Mouse (Mus musculus) liver, embryonic 15.5 days (tissue): ENCODE measurements around the gene Lsg1. TPM values are rescaled to one million over a fixed set of nuclear protein-coding genes. Genes with fewer than 3 reads are reported as not detected.

ENCODE experiments used
- ATAC-seq: fragments of 200-750 bp; cut with Nextera tagmentation; 2 replicates; pipeline ENCODE4 v1.8.0; 2017; ENCODE audit warnings: moderate number of reproducible peaks, mild to moderate bottlenecking, moderate library complexity; ENCODE audit not compliant: insufficient read depth
- H3K27ac ChIP-seq: fragments of 300-500 bp; sonication (generic); replicated peaks from 2 replicates; pipeline ENCODE4 v1.5.1; 2015; ENCODE audit warnings: mild to moderate bottlenecking, inconsistent platforms
- H3K27me3 ChIP-seq: fragments of 300-500 bp; sonication (generic); 2 replicates; pipeline ENCODE4 v1.6.1; 2015; ENCODE audit warnings: mild to moderate bottlenecking, inconsistent platforms
- H3K36me3 ChIP-seq: fragments of 300-500 bp; sonication (generic); replicated peaks from 2 replicates; pipeline ENCODE4 v1.6.1; 2015; ENCODE audit warnings: moderate library complexity, mild to moderate bottlenecking, inconsistent platforms
- H3K4me1 ChIP-seq: fragments of 300-500 bp; sonication (generic); replicated peaks from 2 replicates; pipeline ENCODE4 v1.6.1; 2015; ENCODE audit warnings: inconsistent platforms
- H3K4me2 ChIP-seq: fragments of 300-500 bp; sonication (generic); 2 replicates; pipeline ENCODE4 v1.6.1; 2015; ENCODE audit warnings: moderate library complexity, mild to moderate bottlenecking, inconsistent platforms
- H3K4me3 ChIP-seq: fragments of 300-500 bp; sonication (generic); replicated peaks from 2 replicates; pipeline ENCODE4 v1.5.1; 2015; ENCODE audit warnings: mild to moderate bottlenecking, inconsistent platforms
- H3K9ac ChIP-seq: fragments of 300-500 bp; sonication (generic); 2 replicates; pipeline ENCODE4 v1.6.1; 2015; ENCODE audit warnings: moderate library complexity, mild to moderate bottlenecking, inconsistent platforms
- H3K9me3 ChIP-seq: fragments of 300-500 bp; sonication (generic); replicated peaks from 2 replicates; pipeline ENCODE4 v1.6.1; 2016; ENCODE audit warnings: inconsistent platforms
- WGBS: fragments of 180-500 bp; shearing (Covaris S2); methylation state at CpG from one replicate; pipeline ENCODE4 v1.1.7; 2015; ENCODE audit warnings: mixed read lengths; ENCODE audit not compliant: insufficient replicate concordance; 5-methylcytosine and 5-hydroxymethylcytosine counted together
- polyA plus RNA-seq: library from polyadenylated mRNA; unstranded; fragments of >200 nt; fragmentation: Nextera tagmentation; extraction: Ambion mirVana; gene quantifications from 2 replicates; pipeline ENCODE4 v1.2.1, GENCODE M21; 2015

Gene Lsg1
- polyA plus RNA-seq, 1 experiment from 2014 or later, result 20.6 TPM

GRCm38 (mm10) chr16:30513050-30514024 is 74.1 kb downstream of the Lsg1 start:
- Histone ChIP-seq H3K36me3 (no peaks in the 10 kb centered on the region), H3K4me1 (peaks cover 43% of the 10 kb centered on the region), H3K4me2 (no peak overlapping the region), H3K9me3 (no peaks in the 10 kb centered on the region), H3K4me3 (no peak overlapping the region), H3K27me3 (no peaks in the 10 kb centered on the region), H3K27ac (no peak overlapping the region), H3K9ac (no peak overlapping the region)
- 73% methylated on average over 20 of the region's 20 CpGs for WGBS
- no peak for ATAC-seq

- Histone ChIP-seq H3K9me3 (no peaks in the 10 kb centered on the region), H3K4me2 (peak overlapping the region; percentile 75), H3K4me1 (peaks cover 40% of the 10 kb centered on the region), H3K9ac (peak overlapping the region; percentile 16; the same call in 1 of the 2 replicates), H3K4me3 (0 out of 2 replicates have a peak overlapping the region, but pooled peaks have one; percentile 0), H3K36me3 (no peaks in the 10 kb centered on the region), H3K27me3 (no peaks in the 10 kb centered on the region), H3K27ac (peak overlapping the region; percentile 57; the same call in 1 of the 2 replicates)
- ATAC-seq, result peak; percentile 24; the same call in 1 of the 2 replicates
- whole genome bisulfite sequencing, result 44% methylated on average over 8 of the region's 8 CpGs
Observed at GRCm38 (mm10) chr16:30512375-30513049, 74.9 kb downstream of the Lsg1 start.

- Histone ChIP-seq H3K9me3 (no peaks in the 10 kb centered on the region), H3K4me3 (peak overlapping the region; percentile 80), H3K27ac (peak overlapping the region; percentile 84), H3K9ac (peak overlapping the region; percentile 83), H3K4me2 (peak overlapping the region; percentile 75), H3K4me1 (peaks cover 40% of the 10 kb centered on the region), H3K36me3 (no peaks in the 10 kb centered on the region), H3K27me3 (no peaks in the 10 kb centered on the region)
- ATAC-seq, result no peak
- WGBS, result 57% methylated on average over 13 of the region's 13 CpGs
Observed at GRCm38 (mm10) chr16:30511563-30512340, 75.6 kb downstream of the Lsg1 start.

GRCm38 (mm10) chr16:30510504-30511451 is 76.6 kb downstream of the Lsg1 start:
- peak overlapping the region; percentile 75 for H3K4me2 ChIP-seq
- no peaks in the 10 kb centered on the region for H3K27me3 ChIP-seq
- peak overlapping the region; percentile 84 for H3K27ac ChIP-seq
- 4% methylated on average over 44 of the region's 44 CpGs for WGBS
- H3K36me3 ChIP-seq, result no peaks in the 10 kb centered on the region
- H3K4me3 ChIP-seq, result peak overlapping the region; percentile 80
- no peaks in the 10 kb centered on the region for H3K9me3 ChIP-seq
- H3K4me1 ChIP-seq, result peaks cover 40% of the 10 kb centered on the region
- H3K9ac ChIP-seq, result peak overlapping the region; percentile 83
- peak; percentile 80 for ATAC-seq

Other genes with a start within 250 kb of the Lsg1 start
- 6.2 and 6.5 TPM in 2 replicates for gene Atp13a3, start 181.6 kb downstream of the Lsg1 start, polyA plus RNA-seq
- 0.90 and 0.92 TPM in 2 replicates for gene Tmem44, start 36.8 kb downstream of the Lsg1 start, polyA plus RNA-seq
- 5.2 and 6.0 TPM in 2 replicates for gene Fam43a, start 12.1 kb upstream of the Lsg1 start, polyA plus RNA-seq